Mouse (Mus musculus): ENCODE measurements around the gene Cfap74.

DNA sequence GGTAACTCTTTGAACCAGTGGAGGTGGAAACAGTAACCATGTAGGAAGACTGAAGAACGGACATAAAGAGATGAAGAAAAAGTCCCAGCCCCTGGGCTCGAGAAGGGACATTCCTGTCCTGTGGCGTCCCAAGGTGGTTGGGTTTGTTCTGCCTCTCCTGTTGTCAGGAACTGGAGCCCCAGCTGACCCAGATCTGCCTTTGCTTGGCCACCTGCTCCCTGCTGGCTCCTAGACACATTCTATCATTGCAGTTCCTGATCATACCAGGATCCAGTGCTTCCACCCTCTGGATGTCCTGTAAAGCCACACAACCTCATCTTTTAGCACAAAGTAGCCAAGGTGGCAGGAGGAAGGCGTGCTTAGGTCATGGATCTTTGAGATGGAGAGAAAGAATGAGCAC lies 25.7 kb upstream of the Cfap74 start:
- TF ChIP-seq CTCF (IDR thresholded peaks at IDR 0.05) (no peak), EP300 (IDR thresholded peaks at IDR 0.05) (no peak)
